Mouse (Mus musculus) spleen, postnatal 14 days (tissue): Measurements from ENCODE around the gene Dhrs2.

Source experiments
- DNase-seq, 2 experiments: peaks; one replicate each; pipeline ENCODE4 v3.0.0; 2021 to 2022; ENCODE audit warnings: low spot score in 2 of 2

Gene Dhrs2

GRCm38 (mm10) chr14:55221707-55222106 lies at the start of gene Dhrs2:
Dhrs2 (plus strand) TSS chr14:55222007.
- DNase-seq, result no peak

DNA sequence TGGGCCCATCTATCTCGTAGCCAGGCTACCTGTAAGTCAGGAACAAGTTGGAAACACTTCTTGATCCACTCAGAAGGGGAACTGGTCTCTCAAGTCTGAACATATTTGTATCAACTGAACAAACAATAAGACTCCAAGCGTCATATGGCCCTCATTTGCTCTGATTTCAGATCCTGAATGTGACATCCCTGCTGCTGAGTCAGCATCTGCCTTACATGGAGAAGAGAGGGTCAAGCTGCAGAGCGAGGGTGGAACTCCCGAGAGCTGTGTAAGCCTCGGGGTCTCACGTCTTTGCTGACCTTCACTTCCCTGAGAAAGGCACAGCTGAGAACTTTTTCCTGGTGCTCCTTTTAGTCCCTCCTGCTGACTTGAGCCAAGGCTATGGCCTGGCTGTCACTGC lies 47.6 kb upstream of the Dhrs2 start:
- no peak for DNase-seq

- peak in 1 of 2 experiments; percentile 29 for DNase-seq
Measured at GRCm38 (mm10) chr14:55177274-55177673, 44.5 kb upstream of the Dhrs2 start.

GRCm38 (mm10) chr14:55180951-55181350 lies 40.9 kb upstream of the Dhrs2 start:
- DNase-seq, result no peak

- no peak for DNase-seq
Measured at GRCm38 (mm10) chr14:55183231-55183630, 38.6 kb upstream of the Dhrs2 start.

DNA sequence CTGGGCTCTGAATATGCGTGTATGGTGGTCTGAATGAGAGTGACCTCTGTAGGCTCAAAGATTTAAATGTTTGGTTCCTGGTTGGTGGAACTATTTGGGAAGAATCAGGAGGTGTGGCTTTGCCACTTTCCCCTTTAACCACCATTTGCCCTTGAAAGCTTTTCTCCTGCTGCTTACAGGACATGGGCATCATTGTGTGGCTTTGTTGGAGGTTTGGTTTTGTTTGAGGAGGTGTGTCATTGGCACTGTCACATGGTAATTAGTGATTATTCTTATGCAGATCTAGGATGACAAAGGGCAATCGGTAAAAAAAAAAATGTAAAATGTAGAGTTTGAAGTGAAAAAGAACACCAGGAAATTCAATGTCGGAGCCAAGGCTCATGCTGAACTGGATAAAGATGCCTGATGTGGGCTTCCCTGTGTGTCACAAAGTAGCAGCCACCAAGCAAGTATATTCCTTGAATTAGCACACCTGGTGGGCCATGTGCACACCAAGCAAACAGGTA lies 37.1 kb upstream of the Dhrs2 start:
- DNase-seq, result no peak

GRCm38 (mm10) chr14:55188491-55188890 lies 33.3 kb upstream of the Dhrs2 start:
- DNase-seq, result no peak

DNA sequence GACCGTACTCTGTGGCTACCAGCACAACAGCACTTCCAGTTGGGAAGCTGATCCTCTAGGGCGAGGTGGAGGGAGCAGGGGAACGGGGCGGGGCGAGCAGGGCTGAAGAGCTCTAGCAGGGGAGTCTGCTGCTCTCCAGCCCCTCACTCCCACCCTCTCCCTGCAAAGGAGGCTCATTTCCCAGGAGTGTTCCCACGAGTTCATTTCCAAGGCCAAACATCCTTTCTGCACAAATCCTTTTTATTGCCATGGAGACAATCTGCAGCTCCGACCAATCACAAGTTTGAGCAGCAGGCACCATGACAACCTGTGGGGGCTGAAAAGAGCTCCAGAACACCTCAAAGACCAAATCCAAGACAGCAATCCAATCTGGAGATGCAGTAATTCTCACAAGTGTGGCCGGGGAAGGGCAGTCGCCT lies 32.4 kb upstream of the Dhrs2 start:
- DNase-seq, result no peak

GRCm38 (mm10) chr14:55193354-55193753 lies 28.5 kb upstream of the Dhrs2 start:
- DNase-seq, result no peak

- peak in 1 of 2 experiments; percentile 25 for DNase-seq
Measured at GRCm38 (mm10) chr14:55193876-55194635, 27.8 kb upstream of the Dhrs2 start.

DNA sequence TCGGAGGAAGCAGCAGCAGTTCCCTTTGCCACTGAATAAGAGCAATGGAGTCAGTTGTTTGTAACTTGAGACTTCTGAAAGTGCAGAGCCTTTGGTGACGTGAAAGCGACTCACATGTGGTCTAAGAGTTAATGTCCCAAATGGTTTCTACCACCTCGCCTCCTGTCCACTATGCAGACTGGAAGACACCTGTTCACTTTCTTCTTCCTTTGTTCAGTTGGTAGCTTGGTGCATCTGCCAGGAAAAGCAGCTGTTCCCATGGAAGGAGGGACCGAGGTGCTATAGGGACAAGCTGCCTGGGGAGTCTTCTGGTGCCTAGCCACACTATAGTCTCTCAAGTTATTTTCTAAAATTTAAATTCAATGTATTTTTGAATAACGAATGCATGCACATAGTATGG lies 27.0 kb upstream of the Dhrs2 start:
- DNase-seq, result no peak

DNA sequence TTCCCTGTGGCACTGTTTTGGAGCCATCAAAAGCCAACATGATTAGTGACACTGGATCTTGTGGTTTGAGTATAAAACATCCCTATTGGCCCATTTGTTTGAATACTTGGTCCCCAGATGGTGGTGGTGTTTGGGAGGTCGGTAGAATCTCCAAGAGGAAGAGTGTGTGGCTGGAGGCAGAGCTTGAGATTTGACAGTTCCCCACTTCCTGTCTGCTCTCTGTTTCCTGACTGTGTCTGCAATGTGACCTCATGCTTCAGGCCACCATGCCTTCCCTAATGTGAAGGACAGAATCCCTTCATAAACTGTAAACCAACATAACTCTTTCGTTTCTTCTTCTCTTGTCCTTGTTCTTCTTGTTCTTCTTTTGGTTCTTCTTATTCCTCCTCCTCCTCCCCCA lies 24.7 kb upstream of the Dhrs2 start:
- no peak for DNase-seq

DNA sequence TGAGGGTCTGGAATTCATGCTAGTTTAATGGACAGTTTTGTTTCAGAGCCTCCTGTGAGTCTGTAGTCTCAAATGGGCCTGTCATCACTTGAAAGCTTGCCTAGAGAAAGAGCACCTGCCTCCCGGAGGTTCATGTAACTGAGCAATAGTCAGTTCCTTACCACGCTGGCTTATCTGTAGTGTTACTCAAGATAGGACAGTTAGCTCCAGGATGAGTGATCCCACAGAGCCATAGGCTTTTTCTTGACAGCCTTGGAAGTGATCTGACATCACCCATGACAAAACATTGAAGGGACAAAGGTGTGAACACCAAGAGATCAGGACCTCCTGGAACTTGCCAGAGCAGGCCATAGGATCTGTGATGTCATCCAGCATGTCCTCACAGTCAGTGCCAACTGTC lies 23.6 kb upstream of the Dhrs2 start:
- DNase-seq, result no peak

DNA sequence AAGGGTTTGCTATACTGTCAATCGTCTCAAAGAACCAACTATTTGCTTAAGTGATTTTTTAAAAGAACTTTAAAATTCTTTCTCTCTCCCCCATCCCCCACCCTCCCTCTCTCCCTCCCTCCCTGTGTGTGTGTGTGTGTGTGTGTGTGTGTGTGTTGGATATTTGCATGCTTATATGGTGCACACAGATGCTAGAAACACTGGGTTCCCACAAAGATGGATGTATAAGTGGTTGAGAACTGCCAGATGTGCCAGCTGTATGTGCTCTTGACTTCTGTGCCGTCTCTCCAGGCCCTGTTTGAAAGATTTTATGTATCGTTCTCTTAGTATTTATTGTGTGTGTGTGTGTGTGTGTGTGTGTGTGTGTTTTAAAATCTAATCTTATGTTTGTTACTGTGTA lies 17.3 kb upstream of the Dhrs2 start:
- DNase-seq, result no peak

DNA sequence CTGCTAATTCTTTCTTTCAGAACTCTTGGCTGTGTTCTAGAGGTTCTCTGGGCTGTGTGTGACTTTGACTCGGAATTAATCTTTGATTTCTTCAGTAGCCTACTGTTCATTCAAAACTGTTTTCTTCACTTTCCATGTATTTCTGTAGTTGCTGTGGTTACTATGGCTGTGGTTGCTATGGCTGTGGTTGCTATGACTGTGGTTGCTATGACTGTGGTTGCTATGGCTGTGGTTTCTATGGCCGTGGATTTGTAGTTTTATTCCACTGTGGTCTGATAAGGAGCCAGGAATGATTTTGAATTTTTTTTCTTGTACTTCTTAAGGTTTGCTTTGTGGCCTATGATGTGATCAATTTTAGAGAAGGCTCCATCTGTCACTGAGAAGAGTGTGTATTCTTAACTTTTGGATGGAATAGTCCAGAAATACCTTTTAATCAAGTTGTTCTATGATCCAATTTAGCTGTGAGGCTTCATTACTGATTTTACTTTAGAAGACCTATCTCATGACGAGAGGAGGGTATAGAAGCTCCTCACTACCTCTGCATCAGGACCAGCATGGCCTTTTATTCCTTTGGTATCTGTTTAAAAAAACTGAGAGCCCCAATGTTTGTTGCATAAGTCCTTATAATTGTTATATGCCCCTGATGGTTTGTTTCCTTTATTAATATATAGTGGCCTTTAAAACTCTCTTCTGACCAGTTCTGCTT lies 16.6 kb upstream of the Dhrs2 start:
- DNase-seq, result no peak

GRCm38 (mm10) chr14:55208306-55208705 lies 13.5 kb upstream of the Dhrs2 start:
- no peak for DNase-seq

GRCm38 (mm10) chr14:55213621-55214020 lies 8.2 kb upstream of the Dhrs2 start:
- no peak for DNase-seq

DNA sequence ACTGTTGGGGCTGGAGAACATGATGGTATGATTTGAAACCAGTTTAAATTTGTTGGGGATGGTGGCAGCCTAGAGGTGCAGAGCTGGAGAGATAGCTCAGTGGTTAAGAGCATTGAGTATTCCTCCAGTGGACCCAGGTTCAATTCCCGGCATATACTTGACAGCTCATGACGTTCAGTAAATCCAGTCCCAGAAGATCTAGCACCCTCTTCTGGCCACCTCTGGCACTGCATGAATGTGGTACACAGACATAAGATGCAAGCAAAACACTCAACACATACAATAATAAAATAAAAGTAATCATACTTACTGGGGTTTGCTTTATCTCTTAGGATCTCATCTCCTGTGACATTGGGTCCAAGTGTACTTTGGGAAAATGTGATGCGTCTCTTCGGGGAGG lies 7.3 kb upstream of the Dhrs2 start:
- peak in 1 of 2 experiments; percentile 38 for DNase-seq

GRCm38 (mm10) chr14:55223172-55223571 lies 1.4 kb downstream of the Dhrs2 start:
- DNase-seq, result no peak

DNA sequence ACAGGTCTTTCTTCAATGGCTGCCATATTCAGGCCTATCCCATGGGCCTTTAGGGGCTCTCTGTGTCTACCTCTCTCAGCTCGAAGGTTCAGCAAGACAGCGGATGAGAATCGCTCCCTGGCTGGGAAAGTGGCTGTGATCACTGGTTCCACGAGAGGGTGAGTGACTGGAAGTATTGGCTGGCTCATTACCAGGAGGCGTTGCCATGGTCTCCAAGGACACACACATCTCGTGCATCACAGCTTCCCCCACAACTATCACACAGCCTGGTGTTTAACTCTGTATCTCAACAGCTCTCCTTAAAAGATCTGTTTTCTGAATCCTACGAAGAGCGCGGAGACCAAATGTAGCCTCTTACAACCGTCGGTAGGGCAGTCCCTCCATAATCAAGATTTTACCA lies 12.8 kb downstream of the Dhrs2 start:
- DNase-seq, result no peak

DNA sequence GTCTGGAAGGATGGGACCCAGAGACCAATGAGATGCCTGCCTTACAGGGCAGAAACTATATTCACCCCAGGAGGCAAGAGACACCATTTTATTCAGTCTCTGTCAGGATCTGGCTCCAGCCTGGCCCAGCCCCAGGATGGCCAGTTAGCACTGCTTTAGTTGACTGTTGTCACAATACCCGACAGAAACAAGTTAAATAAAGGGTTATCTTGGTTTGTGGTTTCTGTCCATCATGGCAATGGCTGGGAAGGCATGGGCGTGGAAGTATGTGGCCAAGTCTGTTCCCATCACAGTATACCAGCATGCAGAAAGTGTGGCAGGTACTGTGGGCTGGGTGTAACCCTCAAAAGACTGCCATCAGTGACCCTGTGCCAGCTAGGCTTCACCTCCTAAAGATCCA lies 14.9 kb downstream of the Dhrs2 start:
- DNase-seq, result no peak

- DNase-seq, result no peak
Measured at GRCm38 (mm10) chr14:55242664-55243063, 20.9 kb downstream of the Dhrs2 start.

DNA sequence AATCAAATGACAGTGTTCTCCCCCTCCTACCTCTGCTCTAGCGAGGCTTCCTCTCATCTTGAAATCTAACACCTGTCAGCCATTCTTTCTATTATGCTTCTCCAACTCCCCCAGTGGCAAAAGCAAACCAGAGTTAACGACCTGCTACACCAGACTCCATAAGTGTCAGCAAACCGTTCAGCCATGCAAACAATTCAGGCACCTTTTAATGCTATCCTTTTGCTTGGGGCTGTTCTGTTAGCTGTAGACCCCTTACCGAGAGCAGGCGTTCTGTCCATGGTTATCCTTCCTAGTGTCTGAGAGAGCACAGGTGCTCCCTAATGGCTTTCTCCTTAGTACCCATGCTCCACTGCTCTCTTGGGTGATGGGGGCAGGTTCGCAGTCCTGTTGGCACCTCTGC lies 25.4 kb downstream of the Dhrs2 start:
- no peak for DNase-seq
